Mouse (Mus musculus): Measurements from ENCODE around the gene Crybg2.

Gene Crybg2

DNA sequence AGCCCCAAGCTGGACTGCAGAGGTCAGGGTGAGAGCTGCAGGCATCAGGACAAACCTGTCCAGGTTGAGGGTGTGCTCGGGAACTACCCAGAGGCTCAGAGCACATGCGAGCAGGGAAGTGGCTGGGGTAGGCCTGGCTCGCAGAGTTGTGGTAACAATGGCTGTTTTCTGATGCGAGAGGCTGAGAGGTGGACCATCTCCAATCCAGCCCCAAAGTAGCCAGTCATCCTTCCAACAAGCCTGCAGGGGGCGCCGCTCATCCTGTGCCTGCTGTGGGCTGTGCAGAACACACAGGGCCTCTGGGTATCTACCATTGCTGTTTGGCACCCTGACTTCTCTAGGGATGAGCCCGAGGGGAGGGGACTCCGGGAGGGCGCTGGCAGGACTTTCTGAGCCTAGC lies 59.0 kb downstream of the Crybg2 start:
- DNase-seq (ENCODE audit: low spot score in 2 of 2) = peak; percentile 57 to 83

GRCm38 (mm10) chr4:134120192-134120805 lies 59.7 kb downstream of the Crybg2 start:
- DNase-seq (ENCODE audit: low spot score in 2 of 2) = peak in 1 of 2 experiments; percentile 64

- DNase-seq (ENCODE audit: low spot score in 2 of 2) = peak in 1 of 2 experiments; percentile 65
Measured at GRCm38 (mm10) chr4:134120916-134121315, 60.3 kb downstream of the Crybg2 start.

DNA sequence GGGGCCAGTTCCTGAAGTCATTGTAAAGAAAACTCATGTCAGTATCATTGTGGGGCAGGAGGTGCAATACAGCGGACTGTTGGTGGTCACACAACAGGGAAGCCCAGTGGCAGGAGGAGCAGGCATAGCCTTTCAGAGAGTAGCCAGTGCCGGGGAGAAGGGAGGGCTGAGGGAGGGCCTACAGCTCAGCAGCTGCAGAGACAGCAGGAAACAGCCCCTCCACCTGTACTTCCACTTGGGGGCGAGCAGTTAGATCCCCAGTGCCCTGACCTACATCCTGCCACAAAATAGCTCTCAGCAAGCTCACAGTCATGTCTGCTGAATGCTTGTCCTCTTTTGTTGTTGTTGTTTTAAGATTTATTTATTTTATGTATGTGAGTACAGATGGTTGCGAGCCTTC lies 61.0 kb downstream of the Crybg2 start:
- peak; percentile 56 to 78 for DNase-seq (ENCODE audit: low spot score in 2 of 2)

- no peak for DNase-seq (ENCODE audit: low spot score in 2 of 2)
Measured at GRCm38 (mm10) chr4:134122281-134122680, 61.7 kb downstream of the Crybg2 start.

- DNase-seq (ENCODE audit: low spot score in 2 of 2) = no peak
Measured at GRCm38 (mm10) chr4:134123147-134123546, 62.5 kb downstream of the Crybg2 start.

GRCm38 (mm10) chr4:134123680-134124551 lies 63.3 kb downstream of the Crybg2 start:
- DNase-seq (ENCODE audit: low spot score in 2 of 2) = peak; percentile 59 to 85

GRCm38 (mm10) chr4:134125383-134126060 lies 64.9 kb downstream of the Crybg2 start:
- DNase-seq (ENCODE audit: low spot score in 2 of 2) = peak in 1 of 2 experiments; percentile 60

- no peak for DNase-seq (ENCODE audit: low spot score in 2 of 2)
Measured at GRCm38 (mm10) chr4:134126300-134127120, 65.9 kb downstream of the Crybg2 start.

- peak in 1 of 2 experiments; percentile 64 for DNase-seq (ENCODE audit: low spot score in 2 of 2)
Measured at GRCm38 (mm10) chr4:134127121-134127455, 66.5 kb downstream of the Crybg2 start.

DNA sequence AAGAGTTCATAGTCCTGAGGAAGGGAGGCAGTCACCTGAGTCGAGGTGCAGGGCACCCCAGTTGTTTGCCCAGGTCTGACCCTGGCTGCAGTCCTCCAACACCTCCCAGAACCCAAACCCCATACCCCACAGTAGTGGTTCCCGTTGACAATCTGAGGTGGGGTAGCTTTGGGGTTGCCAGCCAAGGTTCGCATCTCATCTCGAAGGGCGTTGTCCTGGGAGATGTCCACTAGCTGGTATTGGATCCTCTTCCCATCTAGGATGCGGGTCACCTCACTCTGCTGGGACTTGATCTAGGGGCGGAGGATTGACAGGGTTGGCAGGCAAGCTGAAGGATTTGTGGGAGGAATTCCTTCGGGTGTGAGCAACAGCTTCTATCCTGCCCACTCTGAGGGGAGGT lies 67.2 kb downstream of the Crybg2 start:
- DNase-seq (ENCODE audit: low spot score in 2 of 2) = no peak

DNA sequence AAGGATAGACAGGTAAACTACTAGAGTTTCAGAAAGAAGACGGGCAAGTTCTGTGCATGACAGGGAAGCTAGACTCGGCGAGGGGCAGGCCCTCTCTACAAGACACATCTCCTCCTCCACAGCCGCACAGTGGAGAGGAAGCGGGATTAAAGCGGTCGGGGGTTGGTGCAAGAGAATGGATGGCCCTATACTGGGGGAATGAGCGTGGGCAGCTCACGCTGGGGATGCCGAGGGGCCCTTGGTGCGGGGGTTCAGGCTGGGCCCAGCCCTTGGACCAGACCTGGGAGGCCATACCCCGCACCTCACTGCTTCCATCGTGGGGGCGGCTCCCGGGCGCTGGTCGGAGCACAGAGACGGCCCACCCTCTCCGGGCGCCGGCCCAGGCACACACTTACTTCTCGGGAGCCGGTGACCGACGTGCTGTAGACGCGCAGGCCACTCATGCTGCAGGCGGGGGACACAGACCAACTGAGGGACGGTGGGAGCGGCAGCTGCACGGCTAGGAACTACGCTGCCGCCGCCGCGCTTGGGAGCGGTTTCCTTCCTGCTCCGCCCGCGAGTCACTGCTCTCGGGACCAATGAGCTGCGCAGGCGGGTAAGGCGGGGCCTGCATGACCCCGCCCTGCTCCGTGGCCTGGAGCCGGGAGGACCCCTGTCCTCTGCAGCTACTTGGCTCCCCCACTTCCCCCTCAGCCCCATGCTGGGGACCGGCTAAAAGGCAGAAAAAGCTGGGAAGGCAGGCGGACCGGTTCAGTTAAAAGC lies 67.8 kb downstream of the Crybg2 start, which contains the start of gene Sh3bgrl3:
TSS of gene Sh3bgrl3 (minus strand) at position 569 of the 762 bp plus-strand sequence.
- peak; percentile 86 to 93 for DNase-seq (ENCODE audit: low spot score in 2 of 2)

GRCm38 (mm10) chr4:134128983-134129362 lies 68.4 kb downstream of the Crybg2 start:
- peak in 1 of 2 experiments; percentile 78 for DNase-seq (ENCODE audit: low spot score in 2 of 2)

GRCm38 (mm10) chr4:134129482-134129881 lies 68.9 kb downstream of the Crybg2 start:
- DNase-seq (ENCODE audit: low spot score in 2 of 2) = peak; percentile 56 to 76

GRCm38 (mm10) chr4:134132117-134132516 lies 71.5 kb downstream of the Crybg2 start:
- no peak for DNase-seq (ENCODE audit: low spot score in 2 of 2)

GRCm38 (mm10) chr4:134132519-134133095 lies 72.0 kb downstream of the Crybg2 start:
- no peak for DNase-seq (ENCODE audit: low spot score in 2 of 2)

DNA sequence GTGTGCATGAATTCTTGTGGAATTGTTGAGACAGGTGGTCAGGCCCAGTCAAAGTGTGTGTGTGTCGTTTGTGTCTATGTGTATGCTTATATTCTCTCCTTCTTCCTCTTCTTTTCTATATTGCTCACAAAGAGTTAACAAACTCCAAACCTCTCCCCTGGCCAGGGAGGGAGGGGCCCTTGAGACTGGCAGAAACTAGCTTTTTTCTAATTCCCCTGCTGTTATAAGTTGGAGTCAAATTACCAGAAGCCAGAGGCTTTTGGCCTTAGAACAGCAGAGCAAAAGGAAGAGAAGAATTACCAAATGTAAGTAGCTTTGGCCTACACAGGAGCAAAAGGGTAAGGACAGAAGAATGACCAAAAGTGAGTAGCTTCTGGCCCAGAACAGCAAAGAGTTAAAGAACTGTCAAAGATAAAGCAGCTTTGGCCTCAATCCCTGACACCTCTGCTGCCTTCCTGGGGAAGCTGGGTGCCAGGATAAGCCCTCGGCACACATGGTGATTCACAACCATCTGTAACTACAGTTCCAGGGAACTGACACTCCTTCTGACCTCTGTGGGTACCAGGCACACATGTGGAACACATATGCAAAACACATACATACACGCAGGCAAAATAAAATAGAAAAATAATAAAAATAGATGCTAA lies 75.8 kb downstream of the Crybg2 start:
- DNase-seq (ENCODE audit: low spot score in 2 of 2) = no peak

DNA sequence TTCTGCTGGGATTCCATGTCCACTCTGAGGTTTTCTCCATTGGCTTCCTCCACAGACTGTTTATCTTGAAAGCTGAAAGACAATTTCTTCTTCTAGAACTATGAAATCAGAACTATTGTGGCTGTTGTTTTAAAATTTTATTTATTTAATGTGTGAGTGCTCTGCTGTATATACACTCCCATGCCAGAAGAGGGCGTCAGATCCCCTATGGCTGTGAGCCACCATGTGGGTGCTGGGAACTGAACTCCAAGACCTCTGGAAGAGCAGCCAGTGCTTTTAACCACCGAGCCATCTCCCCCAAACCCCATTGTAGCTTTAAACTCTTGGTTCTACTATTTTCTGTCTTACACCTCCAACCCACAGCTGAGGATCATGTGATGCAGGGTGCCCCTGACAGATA lies 78.2 kb downstream of the Crybg2 start:
- DNase-seq (ENCODE audit: low spot score in 2 of 2) = no peak

Measured in spleen, postnatal 4 days (tissue).